ENCODE assay signal across 29 mouse cellular contexts in the genomic region with DNA sequence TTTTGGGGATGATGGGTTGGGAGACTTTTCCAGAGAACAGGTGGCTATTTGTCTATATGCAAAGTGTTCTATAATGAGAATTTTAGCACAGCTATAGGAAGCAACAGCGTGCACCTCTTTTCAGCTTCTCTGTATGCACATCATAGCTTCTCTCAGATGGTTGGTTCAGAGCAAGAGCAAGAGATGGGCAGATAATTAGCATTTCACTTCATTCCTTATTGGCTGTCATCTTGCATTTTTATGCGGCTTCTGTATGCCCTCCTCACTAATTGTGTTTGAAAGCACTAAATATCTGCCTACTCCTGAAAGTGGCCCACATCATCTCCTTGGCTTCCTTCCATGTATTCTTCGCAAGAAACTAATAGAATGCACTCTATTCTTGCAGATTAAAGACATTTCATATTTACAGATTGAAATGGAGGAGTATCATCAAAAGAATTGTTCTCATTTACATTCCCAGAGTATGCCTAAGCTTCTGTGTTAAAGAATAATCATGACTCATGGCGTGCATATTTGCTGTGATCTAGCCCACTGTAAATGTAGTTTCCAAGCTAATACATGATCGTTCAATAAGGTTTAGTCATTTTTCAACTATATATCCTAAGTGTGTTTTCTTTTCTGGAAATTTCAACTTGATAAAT.
"Had no signal": no experiment of that assay in that cellular context is flagged by ENCODE, and none has a peak within 500 bp of the region (broad histone marks: within the 10 kb centered on the region; RNA-seq: fewer than 3 reads in every experiment).

No protein-coding gene starts in this region.

- H3K9ac ChIP-seq: heart, embryonic 13.5 days; heart, embryonic 15.5 days; hindbrain, embryonic 13.5 days; hindbrain, embryonic 15.5 days; kidney, embryonic 15.5 days; limb, embryonic 12.5 days; liver, embryonic 13.5 days; liver, embryonic 15.5 days; liver, postnatal 0 days had no signal

- H3K36me3 ChIP-seq: heart, embryonic 13.5 days; heart, embryonic 15.5 days; hindbrain, embryonic 13.5 days; hindbrain, embryonic 15.5 days; kidney, embryonic 15.5 days; limb, embryonic 10.5 days; limb, embryonic 12.5 days; liver, embryonic 13.5 days; liver, embryonic 15.5 days had no signal

- DNase-seq: gastrocnemius, postnatal 14 days; gastrocnemius, postnatal 36 days; heart, adult 11 months; heart, adult 2 months; heart, postnatal 14 days; heart, postnatal 36 days; kidney, adult 11 months; kidney, adult 2 months; kidney, adult 9 months; kidney, postnatal 14 days; kidney, postnatal 36 days; layer of hippocampus, adult 9-11 months; layer of hippocampus, postnatal 36 days; liver; liver, embryonic 13.5 days; liver, postnatal 0 days had no signal

- H3K27ac ChIP-seq: heart, adult 2 months; heart, embryonic 13.5 days; heart, embryonic 15.5 days; hindbrain, embryonic 13.5 days; hindbrain, embryonic 15.5 days; hindbrain, postnatal 0 days; kidney, embryonic 15.5 days; kidney, postnatal 0 days; limb, embryonic 10.5 days; limb, embryonic 12.5 days; liver, embryonic 13.5 days; liver, embryonic 15.5 days had no signal

- H3K4me3 ChIP-seq: heart, adult 2 months; heart, embryonic 13.5 days; heart, embryonic 15.5 days; hindbrain, embryonic 13.5 days; hindbrain, embryonic 15.5 days; kidney, embryonic 15.5 days; limb, embryonic 10.5 days; limb, embryonic 12.5 days; liver, embryonic 13.5 days; liver, embryonic 15.5 days had no signal

- H3K4me2 ChIP-seq: heart, embryonic 11.5 days; heart, embryonic 13.5 days; heart, embryonic 15.5 days; hindbrain, embryonic 13.5 days; hindbrain, embryonic 15.5 days; kidney, embryonic 15.5 days; limb, embryonic 12.5 days; liver, embryonic 11.5 days; liver, embryonic 13.5 days; liver, embryonic 15.5 days had no signal

- H3K27me3 ChIP-seq: heart, embryonic 13.5 days; heart, embryonic 15.5 days; hindbrain, embryonic 13.5 days; hindbrain, embryonic 15.5 days; kidney, embryonic 15.5 days; limb, embryonic 12.5 days; liver, embryonic 13.5 days; liver, embryonic 15.5 days had no signal

- ATAC-seq: hindbrain, postnatal 0 days; intestine, embryonic 16.5 days; liver, postnatal 0 days had no signal

- H3K9me3 ChIP-seq: heart, embryonic 13.5 days; heart, embryonic 15.5 days; hindbrain, embryonic 13.5 days; hindbrain, embryonic 15.5 days; kidney, embryonic 15.5 days; limb, embryonic 10.5 days; limb, embryonic 12.5 days; liver, embryonic 13.5 days; liver, embryonic 15.5 days had no signal

- H3K4me1 ChIP-seq: heart, embryonic 13.5 days; heart, embryonic 15.5 days; hindbrain, embryonic 13.5 days; hindbrain, embryonic 15.5 days; kidney, embryonic 15.5 days; limb, embryonic 10.5 days; limb, embryonic 12.5 days; liver, embryonic 13.5 days; liver, embryonic 15.5 days had no signal
